Mouse (Mus musculus): ENCODE measurements at regions not wholly inside any gene's neighbourhood (a gene's known extent, or its start where the extent isn't known, plus 50 kb on each side); places are given as distances from the start of the nearest gene placed in this dataset.

GRCm38 (mm10) chr14:113431220-113431619 lies 116.8 kb downstream of the Tpm3-rs7 start:
- CTCF ChIA-PET = interaction anchor here (0.7 kb wide), 1 partner anchor 29 kb away, joined by 3 read pairs; no protein-coding TSS in a partner anchor

GRCm38 (mm10) chr14:113442261-113442660 lies 127.9 kb downstream of the Tpm3-rs7 start:
- CTCF ChIA-PET = no interaction called here

- CTCF ChIA-PET = no interaction called here
Observed at GRCm38 (mm10) chr14:113454891-113455290, 140.5 kb downstream of the Tpm3-rs7 start.

- CTCF ChIA-PET = no interaction called here
Observed at GRCm38 (mm10) chr14:113457514-113457913, 143.1 kb downstream of the Tpm3-rs7 start.

GRCm38 (mm10) chr14:113469072-113469471 lies 154.7 kb downstream of the Tpm3-rs7 start:
- CTCF ChIA-PET = no interaction called here

- CTCF ChIA-PET = no interaction called here
Observed at GRCm38 (mm10) chr14:113469978-113470377, 155.6 kb downstream of the Tpm3-rs7 start.

GRCm38 (mm10) chr14:113486591-113486990 lies 172.2 kb downstream of the Tpm3-rs7 start:
- CTCF ChIA-PET = no interaction called here

GRCm38 (mm10) chr14:113503796-113504195 lies 189.4 kb downstream of the Tpm3-rs7 start:
- CTCF ChIA-PET = no interaction called here

Measured in spleen, embryonic (tissue).